Mouse (Mus musculus) lung, embryonic 16.5 days (tissue): ENCODE data around the gene Pirt. TPM values are rescaled to one million over a fixed set of nuclear protein-coding genes. Genes with fewer than 3 reads are reported as not detected.
A peak's percentile ranks its signal among the peaks of the same experiment; 100 is the strongest.

Source experiments
- ATAC-seq: fragments of 200-750 bp; cut with Nextera tagmentation; 2 replicates; pipeline ENCODE4 v1.8.0; 2017; ENCODE audit warnings: low read depth, mild to moderate bottlenecking, moderate library complexity
- H3K27ac ChIP-seq: fragments of 300-500 bp; sonication (generic); 2 replicates; pipeline ENCODE4 v1.5.1; 2014; ENCODE audit warnings: mild to moderate bottlenecking, control low read depth, low read length
- H3K27me3 ChIP-seq: fragments of 300-500 bp; sonication (generic); 2 replicates; pipeline ENCODE4 v1.6.1; 2014; ENCODE audit warnings: low read depth, low read length, mixed read lengths; ENCODE audit not compliant: control insufficient read depth, insufficient read depth
- H3K36me3 ChIP-seq: fragments of 300-500 bp; sonication (generic); 2 replicates; pipeline ENCODE4 v1.6.1; 2014; ENCODE audit warnings: low read length; ENCODE audit not compliant: control insufficient read depth, insufficient read depth
- H3K4me1 ChIP-seq: fragments of 300-500 bp; sonication (generic); replicated peaks from 2 replicates; pipeline ENCODE4 v1.6.1; 2014; ENCODE audit warnings: low read length, mixed read lengths; ENCODE audit not compliant: control insufficient read depth, insufficient read depth
- H3K4me2 ChIP-seq: fragments of 300-500 bp; sonication (generic); 2 replicates; pipeline ENCODE4 v1.6.1; 2014; ENCODE audit warnings: low read depth, low read length, control low read depth
- H3K4me3 ChIP-seq: fragments of 300-500 bp; sonication (generic); 2 replicates; pipeline ENCODE4 v1.5.1; 2014; ENCODE audit warnings: mild to moderate bottlenecking, low read length, control low read depth
- H3K9ac ChIP-seq: fragments of 300-500 bp; sonication (generic); 2 replicates; pipeline ENCODE4 v1.6.1; 2014; ENCODE audit warnings: low read length, control low read depth
- H3K9me3 ChIP-seq: fragments of 300-500 bp; sonication (generic); 2 replicates; pipeline ENCODE4 v1.6.1; 2016; ENCODE audit warnings: low read length; ENCODE audit not compliant: control insufficient read depth
- WGBS: fragments of 180-500 bp; shearing (Covaris S2); extraction: QIAGEN DNeasy Blood & Tissue Kit; methylation state at CpG from one replicate; pipeline ENCODE4 v1.1.7; 2014; 5-methylcytosine and 5-hydroxymethylcytosine counted together
- polyA plus RNA-seq: library from polyadenylated mRNA; unstranded; fragments of >200 nt; fragmentation: Nextera tagmentation; extraction: Ambion mirVana; gene quantifications from 2 replicates; pipeline ENCODE4 v1.2.1, GENCODE M21; 2015

Gene Pirt
- polyA plus RNA-seq = 0.94 and 0.99 TPM in 2 replicates

DNA sequence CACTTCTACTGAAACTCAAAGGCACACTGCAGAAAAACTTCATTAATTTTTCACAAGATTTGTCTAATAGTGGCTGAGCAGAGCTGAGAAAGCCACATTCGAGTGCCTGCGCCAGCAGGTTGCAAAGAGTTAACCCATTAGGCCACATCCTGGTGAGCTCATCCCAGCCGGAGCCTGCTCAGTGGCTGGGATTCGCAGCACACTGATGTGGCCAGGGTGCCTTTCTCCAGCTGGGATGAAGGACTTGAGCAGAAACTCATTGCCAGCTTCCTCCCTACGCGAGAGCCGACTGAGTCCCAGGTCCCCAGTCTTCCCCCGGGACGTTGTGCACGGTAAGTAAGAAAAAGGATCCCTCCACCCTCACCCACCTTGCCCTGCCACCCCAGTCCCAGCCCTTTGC lies at the start of gene Pirt:
Pirt (plus strand) TSS at position 171 of the 400 bp plus-strand sequence.
- Histone ChIP-seq H3K4me1 (no peaks in the 10 kb centered on the region), H3K27ac (no peak within 1 kb of the TSS), H3K9me3 (no peaks in the 10 kb centered on the region), H3K4me2 (no peak within 1 kb of the TSS), H3K4me3 (no peak within 1 kb of the TSS), H3K36me3 (no peaks in the 10 kb centered on the region), H3K9ac (no peak within 1 kb of the TSS; the same call in 1 of the 2 replicates), H3K27me3 (no peaks in the 10 kb centered on the region)
- ATAC-seq = no peak
- WGBS = 33% methylated on average over 10 of the region's 10 CpGs

DNA sequence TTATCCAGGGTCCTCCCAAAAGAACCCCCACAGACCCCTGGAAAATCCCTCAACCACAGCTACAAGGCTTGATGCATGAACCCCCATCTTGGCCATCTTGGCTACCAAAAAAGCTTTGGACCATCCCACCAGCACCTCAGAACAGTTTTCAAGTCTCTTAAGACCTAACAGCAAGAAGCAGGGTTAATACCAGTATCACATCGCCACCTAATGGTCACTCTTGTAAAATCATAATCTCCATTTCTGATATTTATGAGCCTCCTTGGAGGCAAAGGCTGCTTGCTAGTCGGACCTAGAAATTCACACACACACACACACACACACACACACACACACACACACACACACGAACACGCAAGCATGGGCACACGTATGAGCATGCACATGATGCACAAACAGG lies 40.1 kb upstream of the Pirt start:
- no peaks in the 10 kb centered on the region for H3K36me3 ChIP-seq
- H3K4me2 ChIP-seq = no peak overlapping the region
- WGBS = 2% methylated on average over 5 of the region's 5 CpGs
- H3K9ac ChIP-seq = no peak overlapping the region
- no peaks in the 10 kb centered on the region for H3K9me3 ChIP-seq
- ATAC-seq = no peak
- no peak overlapping the region for H3K27ac ChIP-seq
- no peaks in the 10 kb centered on the region for H3K27me3 ChIP-seq
- no peaks in the 10 kb centered on the region for H3K4me1 ChIP-seq
- H3K4me3 ChIP-seq = no peak overlapping the region

- no peak overlapping the region for H3K9ac ChIP-seq
- no peaks in the 10 kb centered on the region for H3K4me1 ChIP-seq
- H3K27ac ChIP-seq = no peak overlapping the region
- H3K4me2 ChIP-seq = no peak overlapping the region
- H3K36me3 ChIP-seq = no peaks in the 10 kb centered on the region
- ATAC-seq = no peak
- H3K9me3 ChIP-seq = no peaks in the 10 kb centered on the region
- H3K4me3 ChIP-seq = no peak overlapping the region
- no peaks in the 10 kb centered on the region for H3K27me3 ChIP-seq
- WGBS = 51% methylated on average over 3 of the region's 3 CpGs
These were observed 38.9 kb upstream of the Pirt start for GRCm38 (mm10) chr11:66872773-66873470.

- Histone ChIP-seq H3K4me3 (no peak overlapping the region), H3K9ac (no peak overlapping the region), H3K4me1 (peaks cover 6% of the 10 kb centered on the region; the same call in 1 of the 2 replicates), H3K4me2 (no peak overlapping the region), H3K36me3 (no peaks in the 10 kb centered on the region), H3K9me3 (no peaks in the 10 kb centered on the region), H3K27ac (no peak overlapping the region), H3K27me3 (no peaks in the 10 kb centered on the region)
- WGBS = 52% methylated on average over 2 of the region's 2 CpGs
- ATAC-seq = no peak
These were observed 30.5 kb upstream of the Pirt start for GRCm38 (mm10) chr11:66881291-66881690.

DNA sequence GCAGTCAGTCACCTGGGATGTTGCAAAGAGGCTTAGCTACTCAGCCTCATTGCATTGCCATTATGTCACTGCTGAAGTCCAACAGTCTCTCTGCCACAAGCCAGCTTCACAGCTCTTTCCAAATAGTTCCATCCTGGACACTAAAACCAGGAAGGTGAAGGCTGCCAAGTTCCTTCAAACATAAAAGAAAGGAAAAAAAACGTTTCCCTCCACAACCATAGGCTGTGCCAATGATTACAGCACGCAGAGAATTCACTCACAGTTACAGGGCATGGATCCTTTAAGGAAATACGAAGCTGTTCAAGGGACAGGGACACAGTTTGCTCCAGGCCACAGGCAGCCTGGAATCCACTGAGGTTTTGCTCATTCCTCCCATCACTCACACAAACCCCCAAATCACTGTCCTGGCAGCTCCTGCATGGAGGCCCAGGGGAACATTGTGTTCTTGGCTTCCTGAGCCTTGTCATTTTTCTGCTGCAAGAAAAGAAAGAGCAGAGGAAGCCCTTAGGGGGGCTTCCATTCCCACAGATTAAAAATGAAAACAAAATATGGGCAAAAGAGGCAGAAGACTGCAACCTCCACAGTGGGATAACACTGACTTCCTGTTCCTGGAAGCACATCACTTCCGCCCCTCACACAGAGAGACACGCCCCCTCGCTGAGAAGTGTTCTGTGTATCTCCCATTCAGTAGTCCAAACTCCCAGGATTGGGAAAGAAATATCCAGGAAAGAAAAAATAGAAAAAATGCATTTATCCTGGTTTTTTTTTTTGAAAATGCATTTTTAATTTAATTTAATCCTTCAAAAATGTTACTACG lies 29.3 kb upstream of the Pirt start:
- H3K36me3 ChIP-seq = no peaks in the 10 kb centered on the region
- peak overlapping the region; percentile 81 for H3K27ac ChIP-seq
- ATAC-seq = peak; percentile 89
- no peaks in the 10 kb centered on the region for H3K9me3 ChIP-seq
- H3K4me2 ChIP-seq = no peak overlapping the region
- 57% methylated on average over 7 of the region's 7 CpGs for WGBS
- H3K4me1 ChIP-seq = peaks cover 6% of the 10 kb centered on the region; the same call in 1 of the 2 replicates
- no peak overlapping the region for H3K4me3 ChIP-seq
- no peak overlapping the region for H3K9ac ChIP-seq
- H3K27me3 ChIP-seq = no peaks in the 10 kb centered on the region

DNA sequence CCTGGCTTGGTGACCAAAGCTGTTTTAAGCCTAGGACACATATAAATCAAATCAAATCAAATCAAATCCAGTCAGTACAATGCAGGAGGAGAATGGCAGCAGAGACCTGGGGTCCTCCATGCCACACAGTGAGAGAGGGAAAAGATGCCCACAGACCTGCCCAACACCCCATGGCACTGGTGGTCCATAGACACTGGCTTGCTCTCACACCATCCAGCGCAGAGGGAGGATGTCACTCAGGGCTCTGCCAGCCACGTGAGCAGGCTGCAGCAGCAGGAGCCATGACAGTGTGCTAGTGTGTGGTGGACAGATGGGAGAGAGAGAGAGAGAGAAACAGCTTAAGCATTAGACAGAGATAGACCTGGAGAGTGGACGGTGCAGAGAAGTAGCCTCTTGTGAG lies 19.2 kb upstream of the Pirt start:
- Histone ChIP-seq H3K9ac (no peak overlapping the region), H3K9me3 (no peaks in the 10 kb centered on the region), H3K27me3 (no peaks in the 10 kb centered on the region), H3K36me3 (no peaks in the 10 kb centered on the region), H3K4me3 (no peak overlapping the region), H3K4me2 (no peak overlapping the region), H3K4me1 (no peaks in the 10 kb centered on the region), H3K27ac (no peak overlapping the region)
- no peak for ATAC-seq
- 75% methylated on average over 3 of the region's 3 CpGs for WGBS

DNA sequence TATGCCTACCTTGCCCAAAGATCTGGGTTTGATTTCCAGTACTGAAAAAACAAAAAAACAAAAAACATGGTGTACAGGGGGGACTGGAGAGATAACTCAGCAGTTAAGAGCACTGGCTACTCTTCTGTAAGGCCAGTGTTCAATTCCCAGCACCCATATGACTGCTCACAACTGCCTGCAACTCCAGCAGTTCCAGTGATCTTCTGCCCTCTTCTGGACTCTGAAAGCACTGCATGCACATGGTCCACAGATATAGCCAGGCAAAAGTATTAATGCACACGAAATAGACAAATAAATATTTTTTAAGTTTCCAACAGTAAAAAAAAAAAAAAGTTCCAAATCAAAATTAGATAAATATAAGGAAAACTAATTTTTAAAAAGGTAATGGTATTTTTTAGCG lies 13.0 kb upstream of the Pirt start:
- no peaks in the 10 kb centered on the region for H3K4me1 ChIP-seq
- no peak for ATAC-seq
- H3K4me3 ChIP-seq = no peak overlapping the region
- H3K27me3 ChIP-seq = no peaks in the 10 kb centered on the region
- H3K9ac ChIP-seq = no peak overlapping the region
- H3K4me2 ChIP-seq = no peak overlapping the region
- H3K27ac ChIP-seq = no peak overlapping the region
- no peaks in the 10 kb centered on the region for H3K9me3 ChIP-seq
- no peaks in the 10 kb centered on the region for H3K36me3 ChIP-seq
- WGBS = 86% methylated on average over 2 of the region's 2 CpGs

DNA sequence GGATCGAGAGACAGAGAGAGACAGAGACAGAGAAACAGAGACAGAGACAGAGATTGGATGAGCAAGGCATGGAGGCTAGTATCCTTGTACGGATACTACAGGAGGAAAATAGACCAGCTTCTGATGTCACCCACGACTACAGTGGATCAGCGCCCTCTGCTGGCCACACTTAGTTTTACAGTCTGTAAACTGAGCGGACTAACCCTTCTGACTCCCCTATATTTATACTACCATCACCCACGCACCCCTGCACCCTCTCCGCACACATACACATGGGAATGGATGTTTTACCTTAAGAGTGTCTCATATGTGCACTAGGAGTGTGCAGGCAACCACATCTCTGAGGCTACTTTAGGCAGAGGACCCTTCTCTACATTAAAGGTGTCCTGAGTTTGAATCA lies 12.4 kb upstream of the Pirt start:
- Histone ChIP-seq H3K27me3 (no peaks in the 10 kb centered on the region), H3K36me3 (no peaks in the 10 kb centered on the region), H3K27ac (no peak overlapping the region), H3K9me3 (no peaks in the 10 kb centered on the region), H3K4me1 (no peaks in the 10 kb centered on the region), H3K4me2 (no peak overlapping the region), H3K4me3 (no peak overlapping the region), H3K9ac (no peak overlapping the region)
- WGBS = 16% methylated on average over 7 of the region's 7 CpGs
- no peak for ATAC-seq

DNA sequence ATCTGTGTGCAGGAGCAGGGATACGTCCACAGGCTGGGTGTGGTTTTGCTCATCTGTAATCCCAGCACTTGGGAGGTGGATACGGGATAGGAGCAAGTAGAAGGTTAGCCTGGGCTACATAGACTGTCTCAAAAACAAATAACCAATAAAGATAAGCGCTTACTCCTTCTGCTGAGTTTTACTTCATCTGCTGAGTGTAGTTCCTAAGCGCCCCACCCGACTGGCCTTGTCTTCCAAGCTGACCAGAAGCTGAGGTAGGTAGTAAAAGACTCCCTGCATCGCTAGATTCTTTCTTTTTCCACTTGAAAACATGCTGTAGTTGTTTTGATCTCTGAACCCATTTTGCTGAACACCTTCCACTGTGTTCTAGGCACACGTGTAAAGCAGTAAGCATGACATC lies 9.0 kb upstream of the Pirt start:
- Histone ChIP-seq H3K4me1 (peaks cover 3% of the 10 kb centered on the region; the same call in 1 of the 2 replicates), H3K4me2 (no peak overlapping the region), H3K27ac (no peak overlapping the region), H3K36me3 (no peaks in the 10 kb centered on the region), H3K9me3 (no peaks in the 10 kb centered on the region), H3K27me3 (no peaks in the 10 kb centered on the region), H3K4me3 (no peak overlapping the region), H3K9ac (no peak overlapping the region)
- ATAC-seq = no peak
- 88% methylated on average over 7 of the region's 7 CpGs for WGBS
